Mouse (Mus musculus) left cerebral cortex, adult 18-20 months (tissue): ENCODE measurements at regions not wholly inside any gene's neighbourhood (a gene's known extent, or its start where the extent isn't known, plus 50 kb on each side); places are given as distances from the start of the nearest gene placed in this dataset.
"Not testable (repeated sequence)": the region's sequence is repeated elsewhere in the genome, so short reads cannot be mapped to it uniquely, and the experiment has no call there.

Experiments
- DNase-seq, 2 experiments: peaks; one replicate each; pipeline ENCODE4 v3.0.0; 2021 to 2022; ENCODE audit warnings: low spot score in 2 of 2, mixed read lengths in 1 of 2

GRCm38 (mm10) chr8:26596665-26597362, 380.3 kb upstream of the Zfp703 start:
- DNase-seq: no peak

- DNase-seq: no peak
Measured at GRCm38 (mm10) chr8:26598520-26598919, 378.6 kb upstream of the Zfp703 start.

GRCm38 (mm10) chr8:26600127-26600526, 377.0 kb upstream of the Zfp703 start:
- no peak for DNase-seq

GRCm38 (mm10) chr8:26608001-26608400, 369.1 kb upstream of the Zfp703 start:
- DNase-seq: no peak

- DNase-seq: no peak
Measured at GRCm38 (mm10) chr8:26608588-26608987, 368.5 kb upstream of the Zfp703 start.

GRCm38 (mm10) chr8:26612153-26612552, 365.0 kb upstream of the Zfp703 start:
- DNase-seq: no peak

- DNase-seq: no peak
Measured at GRCm38 (mm10) chr8:26622311-26623052, 354.6 kb upstream of the Zfp703 start.

- no peak for DNase-seq
Measured at GRCm38 (mm10) chr8:26626186-26626585, 350.9 kb upstream of the Zfp703 start.

- DNase-seq: no peak
Measured at GRCm38 (mm10) chr8:26626651-26627077, 350.5 kb upstream of the Zfp703 start.

GRCm38 (mm10) chr8:26627191-26627891, 349.8 kb upstream of the Zfp703 start:
- no peak for DNase-seq

- DNase-seq: no peak
Measured at GRCm38 (mm10) chr8:26630544-26630943, 346.6 kb upstream of the Zfp703 start.

- no peak for DNase-seq
Measured at GRCm38 (mm10) chr8:26635701-26636100, 341.4 kb upstream of the Zfp703 start.

GRCm38 (mm10) chr8:26645375-26645774, 331.8 kb upstream of the Zfp703 start:
- not testable (repeated sequence) for DNase-seq

- DNase-seq: peak in 1 of 2 experiments; percentile 15
Measured at GRCm38 (mm10) chr8:26650287-26650686, 326.8 kb upstream of the Zfp703 start.

- DNase-seq: no peak
Measured at GRCm38 (mm10) chr8:26655897-26656296, 321.2 kb upstream of the Zfp703 start.

- no peak for DNase-seq
Measured at GRCm38 (mm10) chr8:26656310-26657075, 320.6 kb upstream of the Zfp703 start.

GRCm38 (mm10) chr8:26659381-26659780, 317.7 kb upstream of the Zfp703 start:
- DNase-seq: peak in 1 of 2 experiments; percentile 20

GRCm38 (mm10) chr8:26669541-26669940, 307.6 kb upstream of the Zfp703 start:
- no peak for DNase-seq

- DNase-seq: no peak
Measured at GRCm38 (mm10) chr8:26672486-26673395, 304.4 kb upstream of the Zfp703 start.

- no peak for DNase-seq
Measured at GRCm38 (mm10) chr8:26677584-26678138, 299.5 kb upstream of the Zfp703 start.
